Mouse (Mus musculus) inflammation-experienced regulatory T-cells, adult 16 weeks (primary cell): ENCODE data around the gene Gm7735. TPM values are rescaled to one million over a fixed set of nuclear protein-coding genes. Genes with fewer than 3 reads are reported as not detected.

Experiments used
- polyA plus RNA-seq: library from polyadenylated mRNA; unstranded; fragments of 100-300 nt; shearing (Covaris generic); gene quantifications from one replicate; pipeline ENCODE4 v1.2.1, GENCODE M21; 2017

Gene Gm7735
- not detected for polyA plus RNA-seq

GRCm38 (mm10) chr16:89169190-89169589 is at the start of gene Gm7735:
Gene Gm7735, plus strand, starts transcription at chr16:89169490.

GRCm38 (mm10) chr16:89140551-89140950 is 28.7 kb upstream of the Gm7735 start, which contains the start of gene Gm6358:
Gene Gm6358, plus strand, starts transcription at chr16:89140851.

GRCm38 (mm10) chr16:89150786-89151185 is 18.5 kb upstream of the Gm7735 start, which contains the start of gene Gm10061:
Gene Gm10061, plus strand, starts transcription at chr16:89151086.

GRCm38 (mm10) chr16:89157652-89158051 is 11.6 kb upstream of the Gm7735 start, which contains the start of gene Gm9789:
Gene Gm9789, plus strand, starts transcription at chr16:89157952.

GRCm38 (mm10) chr16:89174435-89174834 is 5.1 kb downstream of the Gm7735 start, which contains the start of gene 1110057P08Rik:
Gene 1110057P08Rik, plus strand, starts transcription at chr16:89174735.

GRCm38 (mm10) chr16:89205561-89205960 is 36.3 kb downstream of the Gm7735 start, which contains the start of gene Krtap20-2:
Gene Krtap20-2, plus strand, starts transcription at chr16:89205861.

Other genes with a start within 250 kb of the Gm7735 start
- gene Krtap19-9b, start 237.2 kb upstream of the Gm7735 start, polyA plus RNA-seq = not detected
- gene Krtap16-3, start 206.6 kb upstream of the Gm7735 start, polyA plus RNA-seq = not detected
- not detected for gene Krtap22-2, start 158.7 kb upstream of the Gm7735 start, polyA plus RNA-seq
- not detected for gene Gm10229, start 154.2 kb upstream of the Gm7735 start, polyA plus RNA-seq
- gene Krtap6-1, start 137.8 kb upstream of the Gm7735 start, polyA plus RNA-seq = not detected
- not detected for gene Gm10228, start 128.0 kb upstream of the Gm7735 start, polyA plus RNA-seq
- not detected for gene Krtap6-5, start 121.6 kb upstream of the Gm7735 start, polyA plus RNA-seq
- not detected for gene 1110025L11Rik, start 105.5 kb upstream of the Gm7735 start, polyA plus RNA-seq
- gene Krtap6-3, start 85.5 kb upstream of the Gm7735 start, polyA plus RNA-seq = not detected
- not detected for gene Gm6358, start 28.6 kb upstream of the Gm7735 start, polyA plus RNA-seq
- not detected for gene Gm10061, start 18.4 kb upstream of the Gm7735 start, polyA plus RNA-seq
- gene Gm9789, start 11.5 kb upstream of the Gm7735 start, polyA plus RNA-seq = not detected
- gene 1110057P08Rik, start 5.2 kb downstream of the Gm7735 start, polyA plus RNA-seq = not detected
- gene Krtap20-2, start 36.4 kb downstream of the Gm7735 start, polyA plus RNA-seq = not detected
- gene Krtap21-1, start 234.4 kb downstream of the Gm7735 start, polyA plus RNA-seq = not detected